Mouse (Mus musculus) ES-E14 (cell line): Measurements from ENCODE around the gene 6430571L13Rik.

Source experiments
- HCFC1 ChIP-seq: IDR thresholded peaks from 2 replicates; pipeline ENCODE4 v1.6.1; 2012; ENCODE audit warnings: low read length, inconsistent platforms, borderline replicate concordance; ENCODE audit not compliant: insufficient read depth
- MAFK ChIP-seq: IDR thresholded peaks from 2 replicates; pipeline ENCODE4 v1.6.1; 2014; ENCODE audit warnings: mild to moderate bottlenecking, low read depth, low read length, inconsistent platforms; ENCODE audit not compliant: insufficient read depth
- ZC3H11A ChIP-seq: IDR thresholded peaks from 2 replicates; pipeline ENCODE4 v1.6.1; 2012; ENCODE audit warnings: low read depth, mild to moderate bottlenecking, inconsistent platforms, low read length, borderline replicate concordance
- ZNF384 ChIP-seq: IDR thresholded peaks from 2 replicates; pipeline ENCODE4 v1.6.1; 2012; ENCODE audit warnings: low read depth, low read length, inconsistent platforms

DNA sequence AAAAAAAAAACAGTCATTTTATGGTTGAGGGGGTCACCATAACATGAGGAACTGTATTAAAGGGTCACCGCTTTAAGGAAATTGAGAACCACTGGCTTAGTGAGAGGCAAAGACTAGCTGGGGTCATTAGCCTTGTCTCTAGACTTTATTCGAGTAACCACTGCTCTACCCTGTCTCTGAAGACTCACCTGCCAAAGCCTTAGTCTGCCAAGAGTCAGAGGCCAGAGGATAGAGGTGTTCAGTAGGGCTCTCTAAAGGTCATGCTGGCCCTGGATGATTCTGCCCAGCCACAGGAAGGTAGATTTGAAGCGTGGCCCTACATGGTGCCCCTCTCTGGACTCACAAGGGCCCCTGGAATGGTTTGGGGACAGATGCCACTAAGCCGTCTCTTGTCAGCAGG is 35.4 kb upstream of the 6430571L13Rik start:
- TF ChIP-seq HCFC1, result no peak
- no peak for TF ChIP-seq MAFK
- TF ChIP-seq ZNF384, result no peak
- TF ChIP-seq ZC3H11A, result no peak
